8 mouse cellular contexts compared by ENCODE assay signal in genomic region chr17:22225015-22225414, GRCm38 (mm10). TPM values are rescaled to one million over a fixed set of nuclear protein-coding genes. Genes with fewer than 3 reads are reported as not detected.
DNase-seq lines count a peak whose midpoint lies in the region; ATAC-seq lines count a peak whose summit lies in the region.
"Not testable (repeated sequence)": the region's sequence is repeated elsewhere in the genome, so short reads cannot be mapped to it uniquely, and the experiment has no call there.

No protein-coding gene starts in this region.

- 2% methylated on average over 3 of the region's 3 CpGs for WGBS in embryonic facial prominence, embryonic 12.5 days
- WGBS in intestine, embryonic 14.5 days, result 0% methylated on average over 3 of the region's 3 CpGs
- WGBS in limb, embryonic 15.5 days, result 3% methylated on average over 3 of the region's 3 CpGs

- H3K4me2 ChIP-seq in embryonic facial prominence, embryonic 12.5 days (replicated peaks), result peak overlapping the region; percentile 48
- peak overlapping the region; percentile 54 for H3K4me2 ChIP-seq in intestine, embryonic 14.5 days (ENCODE audit: low read length)
- H3K4me2 ChIP-seq in limb, embryonic 15.5 days, result peak overlapping the region; percentile 46

- DNase-seq in 3T3-L1 (ENCODE audit: low read depth, low spot score), result peak; percentile 42
- DNase-seq in adrenal gland, postnatal 36 days, result peak; percentile 5 to 31
- DNase-seq in heart, adult 8-10 months (ENCODE audit: low spot score), result peak; percentile 9
- peak; percentile 46 for DNase-seq in intestine, embryonic 14.5 days (ENCODE audit: low spot score)
- peak; percentile 1 for DNase-seq in right cerebral cortex, adult 18-20 months

- not testable (repeated sequence) for H3K9me3 ChIP-seq in embryonic facial prominence, embryonic 12.5 days; intestine, embryonic 14.5 days (ENCODE audit: control insufficient read depth, low read length); limb, embryonic 15.5 days

- not testable (repeated sequence) for H3K27ac ChIP-seq in embryonic facial prominence, embryonic 12.5 days; intestine, embryonic 14.5 days (ENCODE audit: low read depth); limb, embryonic 15.5 days

- H3K4me1 ChIP-seq in embryonic facial prominence, embryonic 12.5 days; intestine, embryonic 14.5 days (replicated peaks; ENCODE audit: control insufficient read depth, insufficient read depth, low read length); limb, embryonic 15.5 days: not testable (repeated sequence)

- peak; percentile 79 for ATAC-seq in embryonic facial prominence, embryonic 12.5 days (ENCODE audit: insufficient number of reproducible peaks, insufficient read depth, low FRiP score, low TSS enrichment)
- ATAC-seq in intestine, embryonic 14.5 days (replicated peaks; ENCODE audit: low FRiP score, low TSS enrichment, low read depth), result peak; percentile 84
- ATAC-seq in limb, embryonic 15.5 days (ENCODE audit: insufficient number of reproducible peaks, low FRiP score, low TSS enrichment, low read depth), result 0 out of 2 replicates have a peak, but pooled peaks have one; percentile 55
- peak; percentile 26 for ATAC-seq in megakaryocyte-erythroid progenitor cell, adult 5-6 weeks (replicated peaks; ENCODE audit: low FRiP score, low TSS enrichment, poor library complexity, severe bottlenecking)

- H3K36me3 ChIP-seq in embryonic facial prominence, embryonic 12.5 days; intestine, embryonic 14.5 days (ENCODE audit: control insufficient read depth, insufficient read depth, low read length); limb, embryonic 15.5 days: not testable (repeated sequence)

- H3K9ac ChIP-seq in embryonic facial prominence, embryonic 12.5 days; limb, embryonic 15.5 days: not testable (repeated sequence)
- peak overlapping the region; percentile 46; the same call in 1 of the 2 replicates for H3K9ac ChIP-seq in intestine, embryonic 14.5 days (ENCODE audit: low read length)

- not testable (repeated sequence) for H3K27me3 ChIP-seq in embryonic facial prominence, embryonic 12.5 days; intestine, embryonic 14.5 days (replicated peaks; ENCODE audit: control insufficient read depth, insufficient read depth, low read length); limb, embryonic 15.5 days

- peak overlapping the region; percentile 62 for H3K4me3 ChIP-seq in embryonic facial prominence, embryonic 12.5 days
- H3K4me3 ChIP-seq in intestine, embryonic 14.5 days (ENCODE audit: low read depth, low read length), result peak overlapping the region; percentile 46
- peak overlapping the region; percentile 60 for H3K4me3 ChIP-seq in limb, embryonic 15.5 days

RNA-seq across cellular contexts. Expression of gene Zfp994, which starts 0.4 kb away (rescaled TPM):
- total RNA-seq in adrenal gland, postnatal 36 days (2021), result 1 to 10 TPM; 3.9 to 4.4 TPM
- polyA plus RNA-seq in embryonic facial prominence, embryonic 12.5 days (2016; fragmentation: Nextera tagmentation; extraction: Ambion mirVana), result 2.4 and 3.0 TPM in 2 replicates
- total RNA-seq in heart, adult 8-10 months (2022), result 1 to 10 TPM; 2.0 to 2.7 (median 2.3) TPM
- polyA plus RNA-seq in intestine, embryonic 14.5 days (2014; fragmentation: Nextera tagmentation; extraction: Ambion mirVana), result 3.2 and 4.0 TPM in 2 replicates
- polyA plus RNA-seq in limb, embryonic 15.5 days (2015; fragmentation: Nextera tagmentation; extraction: Ambion mirVana), result 2.5 and 2.6 TPM in 2 replicates
- 4.7 and 9.6 TPM in 2 replicates for total RNA-seq in megakaryocyte-erythroid progenitor cell, adult 5-6 weeks (2014; fragmentation: Nextera tagmentation)
- total RNA-seq in megakaryocyte-erythroid progenitor cell, adult 5-6 weeks (2017), result 3.8 and 7.0 TPM in 2 replicates

RNA-seq across cellular contexts. Expression of gene Zfp947, which starts 59.0 kb away (rescaled TPM):
- 1 to 10 TPM in 1 of 2 experiments, under 1 TPM in 1; 0.89 to 1.1 TPM for total RNA-seq in adrenal gland, postnatal 36 days (2021)
- 2.5 TPM in 2 replicates for polyA plus RNA-seq in embryonic facial prominence, embryonic 12.5 days (2016; fragmentation: Nextera tagmentation; extraction: Ambion mirVana)
- total RNA-seq in heart, adult 8-10 months (2022), result 1 to 10 TPM in 3 of 4 experiments, under 1 TPM in 1; 0.57 to 1.5 (median 1.3) TPM
- polyA plus RNA-seq in intestine, embryonic 14.5 days (2014; fragmentation: Nextera tagmentation; extraction: Ambion mirVana), result 2.9 and 3.4 TPM in 2 replicates
- 2.1 and 2.3 TPM in 2 replicates for polyA plus RNA-seq in limb, embryonic 15.5 days (2015; fragmentation: Nextera tagmentation; extraction: Ambion mirVana)
- total RNA-seq in megakaryocyte-erythroid progenitor cell, adult 5-6 weeks (2014; fragmentation: Nextera tagmentation), result 1.4 and 2.1 TPM in 2 replicates
- total RNA-seq in megakaryocyte-erythroid progenitor cell, adult 5-6 weeks (2017), result 2.5 and 3.1 TPM in 2 replicates

Comparison
In these comparisons a context has a peak if more than half of its experiments do, and no peak if none do; other contexts are left out.
1. ATAC-seq: peak in every context shown above with its lines; median percentile 84 in intestine, embryonic 14.5 days; 79 in embryonic facial prominence, embryonic 12.5 days; 55 in limb, embryonic 15.5 days; 26 in megakaryocyte-erythroid progenitor cell, adult 5-6 weeks.